Mouse (Mus musculus) neural tube, embryonic 10.5 days (tissue): ENCODE measurements around the gene Psma4.
"Not testable (repeated sequence)": the region's sequence is repeated elsewhere in the genome, so short reads cannot be mapped to it uniquely, and the experiment has no call there.

Experiments used
- DNase-seq: peaks from one replicate; pipeline ENCODE4 v3.0.0-alpha.2; 2017; ENCODE audit warnings: low spot score; ENCODE audit errors: extremely low spot score

Gene Psma4

DNA sequence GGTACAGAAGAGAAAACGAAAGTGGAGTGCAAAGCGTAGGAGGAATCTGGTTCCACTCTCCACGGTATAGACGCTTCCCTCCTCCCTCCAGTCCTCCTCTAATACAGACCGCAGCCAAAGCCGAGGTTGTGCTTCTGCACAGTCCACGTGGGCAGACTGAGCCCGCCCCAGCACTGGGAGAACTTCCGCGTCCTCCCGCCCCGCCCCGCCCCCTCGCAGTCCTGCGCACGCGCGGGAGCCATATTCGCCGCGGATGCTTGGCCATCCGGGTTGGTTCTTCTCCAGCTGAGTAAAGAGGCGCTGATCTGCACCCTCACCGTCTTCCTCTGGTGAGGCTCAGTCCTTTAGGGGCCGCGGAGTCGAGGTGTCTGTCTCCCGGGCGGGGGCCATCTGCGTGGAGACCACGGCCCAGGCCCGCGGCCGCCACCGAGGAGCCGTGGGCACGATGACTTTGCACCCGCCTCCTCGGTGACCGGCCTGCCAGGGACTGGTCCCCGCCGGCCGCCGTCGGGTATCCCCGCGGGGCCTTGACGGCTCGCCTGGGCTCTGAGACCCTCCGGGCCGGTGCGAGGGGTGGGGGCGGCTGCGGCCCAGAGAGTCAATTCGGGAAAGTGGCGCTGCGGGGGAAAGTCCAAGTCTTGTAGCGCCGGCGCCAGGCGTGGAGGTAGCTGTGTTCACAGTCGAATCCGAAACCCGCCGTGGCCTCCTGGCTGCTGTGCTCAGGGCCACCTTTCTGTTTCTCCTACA lies at the start of gene Psma4, which contains the start of gene AY074887:
Gene Psma4, plus strand, starts transcription at position 216 of the 747 bp plus-strand sequence.
Gene AY074887, minus strand, starts transcription at position 424 of the 747 bp plus-strand sequence.
- peak; percentile 98 for DNase-seq

DNA sequence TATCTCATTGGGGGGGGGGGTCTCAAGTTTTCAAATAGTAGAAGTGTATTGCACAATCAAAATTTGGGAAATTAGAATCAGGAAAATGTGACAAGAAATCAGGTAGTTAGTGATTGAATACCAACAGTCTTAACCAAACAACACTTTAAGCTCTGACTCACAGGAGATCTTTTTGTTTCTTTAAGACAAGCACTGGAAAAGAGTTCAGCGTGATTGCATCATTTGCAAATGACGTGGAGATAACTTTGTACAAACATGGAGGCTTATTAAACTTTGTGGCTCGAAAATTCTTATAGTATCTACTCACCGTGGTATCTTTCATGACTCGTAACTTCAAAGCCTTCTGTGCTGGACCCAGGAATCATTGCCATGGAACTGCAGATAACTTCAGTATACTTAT lies 41.1 kb upstream of the Psma4 start:
- DNase-seq, result no peak

DNA sequence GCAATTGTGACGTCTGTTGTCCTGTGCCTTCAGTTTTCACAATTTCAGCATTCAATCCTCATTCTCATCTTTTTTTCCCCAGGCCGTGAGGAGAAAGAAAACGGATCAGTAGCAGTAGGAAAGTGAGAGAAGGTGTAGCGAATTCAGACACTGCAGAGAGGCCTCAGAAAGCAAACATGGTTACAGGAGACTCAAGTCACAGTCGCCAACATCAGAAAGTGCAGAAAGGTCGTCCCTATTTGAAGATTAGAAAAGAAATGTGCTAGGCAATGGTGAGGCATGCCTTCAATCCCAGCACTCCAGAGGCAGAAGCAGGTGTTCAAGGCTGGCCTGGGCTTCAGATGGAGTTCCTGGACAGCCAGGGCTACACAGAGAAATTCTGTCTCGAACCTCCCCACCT lies 35.0 kb upstream of the Psma4 start:
- no peak for DNase-seq

DNA sequence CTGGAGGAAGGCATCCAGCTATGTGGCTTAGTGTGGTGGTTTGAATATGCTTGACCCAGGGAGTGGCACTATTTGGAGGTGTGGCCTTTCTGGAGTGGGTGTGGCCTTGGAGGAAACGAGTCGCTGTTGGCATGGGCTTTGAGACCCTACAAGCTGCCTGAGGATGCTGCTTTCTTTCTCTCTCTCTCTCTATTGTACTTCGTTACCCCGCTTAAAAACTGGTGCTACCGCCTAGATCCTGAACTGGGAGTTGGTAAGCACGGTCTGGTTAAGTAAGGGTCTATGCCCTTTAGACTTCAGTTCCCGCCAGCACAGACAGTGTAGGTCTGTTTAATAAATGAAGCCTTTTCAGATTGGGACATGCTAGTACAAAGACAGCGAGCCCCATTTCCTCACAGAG lies 34.2 kb upstream of the Psma4 start:
- no peak for DNase-seq

DNA sequence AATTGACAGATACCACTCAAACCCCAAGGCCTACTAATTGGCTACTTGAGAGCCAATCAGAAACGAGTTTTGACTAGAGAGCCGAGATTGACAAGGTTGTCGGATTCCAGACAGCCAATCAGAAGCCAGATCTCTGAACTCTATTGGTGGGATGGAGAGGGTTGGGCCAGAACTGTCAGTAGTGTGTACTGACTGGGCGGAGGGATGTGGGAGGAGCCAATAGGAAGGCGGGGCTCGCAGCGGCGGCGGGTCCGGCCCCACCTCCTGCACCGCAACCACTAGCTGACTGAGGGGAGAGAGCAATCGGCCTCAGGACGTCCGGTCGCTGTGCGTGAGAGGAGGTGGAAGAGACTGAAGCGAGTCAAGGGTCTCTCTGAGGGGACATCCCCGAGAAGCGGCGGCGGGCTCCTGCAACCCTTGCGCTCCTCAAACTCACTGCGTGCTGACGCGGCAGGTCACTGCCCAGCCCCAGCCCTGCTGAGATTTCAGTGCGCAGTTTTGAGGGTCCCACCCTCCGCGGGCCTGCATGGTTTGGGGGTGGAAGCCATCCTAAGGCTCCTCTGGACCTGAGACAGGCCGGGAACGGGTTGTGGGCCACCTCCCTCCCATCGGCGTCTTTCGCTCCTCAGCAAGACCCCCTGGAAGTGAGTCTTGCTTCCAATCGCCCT lies 33.4 kb upstream of the Psma4 start, which contains the start of gene Hykk:
Gene Hykk, plus strand, starts transcription at position 274 of the 668 bp plus-strand sequence.
- peak; percentile 82 for DNase-seq

DNA sequence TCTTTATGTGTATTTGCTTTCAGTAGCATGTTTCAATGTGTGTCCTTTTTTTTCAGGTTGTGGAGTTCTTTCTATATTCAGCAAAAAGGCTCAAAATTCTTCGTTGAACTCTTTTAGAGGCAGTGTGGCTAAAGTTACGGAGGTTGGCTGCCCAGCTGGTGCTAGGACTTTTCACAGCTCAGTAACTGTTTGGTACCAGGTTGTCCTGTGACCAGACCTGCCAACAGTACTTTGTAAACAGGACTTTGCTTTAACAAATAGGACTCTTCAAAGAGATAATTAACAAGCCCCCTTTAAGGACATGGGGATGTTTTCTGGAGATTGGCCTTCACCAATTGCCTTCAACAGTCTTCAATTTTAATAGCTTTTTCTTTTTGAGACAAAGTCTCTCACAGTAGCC lies 32.4 kb upstream of the Psma4 start:
- no peak for DNase-seq

DNA sequence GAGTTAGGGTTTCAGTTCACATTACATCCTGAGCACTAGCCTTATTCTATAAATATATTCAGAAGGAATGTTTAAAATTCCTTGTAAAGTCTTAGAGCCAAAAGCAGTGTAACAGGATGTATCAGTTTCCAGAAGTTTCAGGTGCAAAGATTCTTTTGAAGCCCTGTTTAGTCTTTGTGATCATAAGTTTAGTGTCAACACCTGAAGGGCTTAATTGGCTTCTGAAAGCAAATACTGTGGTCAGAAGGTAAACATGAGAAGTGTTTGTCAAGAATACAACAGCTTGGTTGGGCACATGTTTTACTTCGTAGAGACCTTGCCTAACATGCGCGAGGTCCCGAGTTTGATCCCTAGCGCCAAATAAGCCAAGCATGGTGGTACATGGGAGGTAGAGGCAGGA lies 31.8 kb upstream of the Psma4 start:
- DNase-seq, result no peak

DNA sequence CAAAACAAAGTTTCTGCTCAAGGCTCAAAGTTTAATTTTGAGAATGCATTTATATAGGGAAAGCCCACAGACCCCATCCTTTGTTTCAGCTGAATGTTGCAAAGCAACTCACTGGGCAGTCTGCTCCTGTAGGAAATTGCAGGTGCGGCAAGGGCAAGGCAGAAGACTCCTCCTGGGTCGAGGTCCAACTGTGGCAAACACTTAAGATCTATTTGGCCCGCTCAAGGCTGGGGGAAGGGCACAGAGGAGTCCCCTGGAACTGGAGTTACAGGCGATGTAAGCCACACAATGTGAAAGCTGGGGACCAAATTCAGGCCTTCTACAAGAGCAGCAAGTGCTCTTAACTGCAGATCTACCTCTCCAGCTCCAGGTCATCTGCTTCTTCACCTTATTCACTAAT lies 30.6 kb upstream of the Psma4 start:
- DNase-seq, result no peak

DNA sequence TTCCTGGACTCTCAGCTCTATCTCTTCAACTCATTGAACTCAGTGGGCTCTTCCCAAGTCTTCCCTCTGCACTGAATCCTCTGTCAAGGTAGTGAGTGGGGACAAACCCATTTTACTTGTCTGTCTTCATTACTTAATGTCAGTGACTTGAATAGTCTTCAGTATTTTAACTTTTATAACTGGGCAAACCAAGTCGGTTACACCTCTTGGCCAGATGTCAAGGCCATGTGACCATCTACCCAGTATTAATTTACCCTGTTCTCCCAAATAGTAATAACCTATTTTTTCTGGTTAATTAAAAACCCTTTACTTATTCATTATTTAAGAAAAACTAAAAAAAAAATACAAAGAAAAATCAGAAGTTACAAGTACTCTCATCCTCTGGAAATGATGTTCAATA lies 19.8 kb upstream of the Psma4 start:
- no peak for DNase-seq

DNA sequence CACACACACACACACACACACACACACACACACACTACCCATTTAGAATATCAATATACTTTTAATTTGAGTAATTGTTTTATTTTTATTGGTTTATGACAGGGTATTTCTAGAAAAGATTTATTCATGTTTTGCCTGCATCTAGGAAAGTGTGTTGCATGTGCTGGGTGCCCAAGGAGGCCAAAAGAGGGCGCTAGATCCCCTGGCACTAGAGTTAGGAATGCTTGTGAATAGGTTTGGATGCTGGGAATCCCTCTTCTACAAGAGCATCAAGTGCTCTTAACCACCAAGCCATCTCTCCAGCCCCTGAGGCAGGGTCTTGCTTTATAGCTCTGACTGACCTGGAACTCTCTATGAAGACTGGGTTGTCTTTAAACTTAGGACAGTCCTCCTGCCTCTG lies 18.8 kb upstream of the Psma4 start:
- no peak for DNase-seq

DNA sequence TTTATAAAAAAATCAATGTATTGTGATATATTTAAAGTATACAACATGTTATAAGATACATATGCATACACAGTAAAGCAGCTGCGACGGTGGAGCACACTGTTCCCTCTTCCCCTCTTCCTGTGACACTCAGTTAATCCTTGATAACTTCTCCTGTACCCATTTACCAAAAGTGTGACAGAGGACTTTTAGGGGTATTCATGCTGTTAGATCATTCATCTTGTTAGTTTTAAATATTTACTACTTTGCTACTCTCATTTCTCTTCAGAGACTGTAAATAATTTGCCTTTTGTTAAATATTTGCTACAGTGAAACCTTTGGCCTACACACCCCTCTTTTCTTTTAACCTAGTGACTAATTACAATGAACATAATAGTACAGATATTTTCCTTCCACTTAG lies 18.2 kb upstream of the Psma4 start:
- DNase-seq, result no peak

DNA sequence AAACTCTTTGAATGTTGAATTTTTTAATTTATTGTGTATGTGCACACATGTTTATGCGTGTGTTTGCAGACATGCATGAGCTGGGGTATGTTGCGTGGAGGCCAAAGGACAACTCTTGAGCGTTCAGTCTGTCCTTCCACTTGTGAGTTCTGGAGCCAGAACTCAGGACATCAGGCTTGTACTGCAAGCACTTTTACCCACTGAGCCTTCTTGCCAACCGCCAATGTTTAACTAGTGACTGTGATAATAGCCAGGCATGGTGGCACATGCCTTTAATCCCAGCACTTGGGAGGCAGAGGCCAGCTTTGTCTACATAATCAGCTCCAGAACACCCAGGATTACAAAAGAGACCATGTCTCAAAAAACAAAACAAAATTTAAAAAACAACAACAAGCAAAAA lies 8.5 kb upstream of the Psma4 start:
- no peak for DNase-seq

DNA sequence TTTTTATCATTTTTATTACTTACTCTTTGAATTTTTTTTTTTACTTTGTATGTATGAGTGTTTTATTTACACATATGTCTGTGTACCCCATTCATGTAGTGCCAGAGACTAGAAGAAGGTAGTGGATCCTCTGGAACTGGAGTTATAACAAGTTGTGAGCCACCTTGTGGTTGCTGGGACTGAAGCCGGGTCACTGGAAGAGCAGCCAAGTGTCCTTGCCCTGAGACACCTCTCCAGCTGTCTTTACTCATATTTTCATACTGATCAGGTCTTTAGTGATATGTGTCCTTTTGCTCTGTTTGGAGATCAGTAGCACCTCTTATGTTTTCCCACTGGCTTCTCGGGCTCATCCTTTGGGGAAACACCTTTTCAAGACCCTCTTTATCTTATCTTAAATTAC lies 6.1 kb upstream of the Psma4 start:
- DNase-seq, result no peak

DNA sequence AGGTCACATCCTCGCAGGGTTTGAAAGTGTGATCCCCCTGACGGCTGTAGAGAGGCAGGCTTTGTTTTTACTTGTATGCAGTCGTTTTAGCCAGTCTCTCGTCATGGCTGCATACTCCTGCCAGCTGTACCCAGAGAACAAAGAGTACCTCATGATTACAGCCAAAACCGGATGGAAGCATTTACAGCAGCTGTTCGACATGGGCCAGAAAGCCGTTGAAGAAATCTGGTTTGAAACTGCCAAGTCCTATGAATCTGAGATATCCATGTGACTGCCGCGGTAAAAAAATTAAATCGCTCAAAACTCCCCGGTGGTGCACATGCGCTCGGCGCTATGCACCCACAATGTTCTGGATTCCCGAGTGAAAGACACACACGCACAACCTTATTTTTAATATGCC lies 4.3 kb upstream of the Psma4 start:
- DNase-seq, result no peak

DNA sequence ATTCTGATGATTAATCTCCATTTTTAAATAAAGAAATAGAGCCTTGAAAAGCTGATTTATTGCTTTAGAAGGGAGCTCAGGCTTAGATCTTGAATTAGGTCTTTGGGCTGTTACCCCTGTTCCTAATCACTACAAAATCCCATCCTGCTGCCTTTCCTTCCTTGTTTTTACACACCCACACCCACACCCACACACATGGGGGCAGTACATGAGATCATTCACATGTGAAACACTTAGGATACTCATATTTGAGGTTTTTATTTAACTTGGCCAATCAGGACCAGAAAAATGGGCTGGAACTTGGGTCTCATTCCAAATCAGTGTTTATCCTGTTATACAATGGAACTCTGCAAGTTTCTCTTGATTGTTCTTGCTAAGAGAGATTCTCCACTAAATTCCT lies 1.1 kb upstream of the Psma4 start:
- DNase-seq, result no peak

DNA sequence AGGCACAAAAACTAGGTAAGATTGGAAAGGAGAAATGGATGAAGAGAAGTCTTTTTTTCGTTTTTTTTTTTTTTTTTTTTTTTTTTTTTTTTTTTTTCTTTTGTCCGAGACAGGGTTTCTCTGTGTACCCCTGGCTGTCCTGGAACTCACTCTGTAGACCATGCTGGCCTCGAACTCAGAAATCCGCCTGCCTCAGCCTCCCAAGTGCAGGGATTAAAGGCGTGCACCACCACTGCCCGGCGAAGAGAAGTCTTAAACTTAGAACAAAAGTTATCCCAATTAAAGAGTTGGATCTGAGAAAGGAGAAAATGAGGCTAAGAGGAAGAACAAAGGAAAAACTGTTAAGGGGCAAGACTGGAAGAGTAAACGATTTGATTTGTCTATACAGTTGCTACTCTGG lies 428 bp upstream of the Psma4 start:
- not testable (repeated sequence) for DNase-seq

DNA sequence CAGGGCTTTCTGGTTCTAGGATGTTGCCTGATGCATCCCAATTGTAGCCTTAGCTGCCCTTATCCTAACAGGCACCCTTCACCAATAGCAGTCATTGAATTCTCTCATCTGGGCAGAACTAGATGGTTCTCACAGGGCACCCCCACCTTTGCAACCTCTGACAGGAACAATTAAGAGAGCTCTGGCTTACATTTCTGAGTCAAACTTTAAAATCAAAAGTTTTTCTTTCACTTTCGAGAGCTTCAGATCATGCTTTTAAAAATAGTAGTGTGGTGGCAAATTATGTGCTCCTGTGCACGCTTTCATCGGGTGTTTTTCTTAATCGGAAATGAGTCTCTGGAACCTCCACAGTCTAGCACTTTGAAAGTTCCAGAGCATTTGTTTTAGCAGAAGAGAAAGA lies 10.5 kb downstream of the Psma4 start:
- no peak for DNase-seq

DNA sequence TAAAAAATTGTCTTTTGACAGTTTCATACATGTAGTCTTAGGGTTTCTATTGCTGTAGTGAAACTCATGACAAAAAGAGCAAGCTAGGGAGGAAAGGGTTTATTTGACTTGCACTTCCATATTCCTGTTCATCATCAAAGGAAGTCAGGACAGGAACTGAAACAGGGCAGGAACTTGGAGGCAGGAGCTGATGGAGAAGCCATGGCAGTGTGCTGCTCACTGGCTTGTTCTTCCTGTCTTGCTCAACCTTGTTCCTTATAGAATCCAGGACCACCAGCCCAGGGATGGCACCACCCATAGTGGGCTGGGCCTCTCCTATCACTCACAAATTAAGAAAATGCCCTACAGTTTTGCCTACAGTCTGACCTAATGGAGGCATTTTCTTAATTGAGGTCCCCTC lies 13.1 kb downstream of the Psma4 start:
- DNase-seq, result no peak

DNA sequence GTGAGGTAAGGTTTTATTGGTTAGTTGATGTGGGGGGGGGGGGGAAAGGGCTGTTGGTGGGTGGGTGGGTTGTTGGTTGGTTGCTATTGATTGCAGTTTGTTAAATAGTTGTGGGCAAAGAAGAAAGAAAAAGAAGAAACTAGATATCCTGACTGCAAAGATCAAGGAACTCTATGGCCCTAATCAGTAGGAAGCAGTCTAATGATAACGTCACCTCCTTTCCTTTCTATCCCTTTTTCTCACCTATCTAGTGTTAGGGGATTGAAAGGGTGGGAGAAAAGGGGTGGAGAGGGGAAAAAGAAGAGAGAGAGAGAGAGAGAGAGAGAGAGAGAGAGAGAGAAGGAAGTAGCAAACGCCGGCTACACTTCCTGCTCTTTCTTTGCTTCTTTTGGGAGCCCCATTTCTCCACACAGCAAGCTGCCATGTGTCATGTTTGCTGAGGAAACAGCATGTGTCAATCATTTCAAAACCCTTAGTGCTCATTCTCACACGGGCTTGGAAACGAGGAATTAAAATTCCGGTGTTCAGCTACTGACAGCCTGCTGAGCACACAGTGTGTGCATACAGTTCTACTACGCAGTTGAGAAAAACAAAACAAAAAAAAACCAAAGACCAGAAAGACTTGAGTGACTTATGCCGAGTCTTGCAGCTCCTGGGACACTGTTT lies 19.5 kb downstream of the Psma4 start:
- no peak for DNase-seq

DNA sequence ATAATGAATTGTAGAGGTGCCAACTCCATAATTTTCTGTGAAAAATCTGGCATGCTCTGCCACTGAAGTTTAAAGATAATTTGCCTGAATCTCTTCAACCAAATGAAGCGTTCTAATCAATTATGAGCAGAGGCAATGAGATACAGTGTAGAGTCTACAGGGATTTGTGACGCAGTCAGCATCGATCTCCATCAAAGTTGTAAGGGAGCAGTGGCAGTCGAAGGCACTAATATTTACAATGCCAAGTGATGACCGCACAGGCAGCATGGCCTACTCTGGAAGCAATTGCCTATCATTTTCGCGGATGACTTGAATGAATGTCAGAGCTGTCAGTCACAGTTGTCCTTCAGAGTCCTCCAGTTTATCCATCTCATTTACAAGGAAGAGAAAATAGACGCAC lies 30.1 kb downstream of the Psma4 start, which contains the start of gene Chrna5:
Gene Chrna5, plus strand, starts transcription at position 207 of the 400 bp plus-strand sequence.
- DNase-seq, result no peak

DNA sequence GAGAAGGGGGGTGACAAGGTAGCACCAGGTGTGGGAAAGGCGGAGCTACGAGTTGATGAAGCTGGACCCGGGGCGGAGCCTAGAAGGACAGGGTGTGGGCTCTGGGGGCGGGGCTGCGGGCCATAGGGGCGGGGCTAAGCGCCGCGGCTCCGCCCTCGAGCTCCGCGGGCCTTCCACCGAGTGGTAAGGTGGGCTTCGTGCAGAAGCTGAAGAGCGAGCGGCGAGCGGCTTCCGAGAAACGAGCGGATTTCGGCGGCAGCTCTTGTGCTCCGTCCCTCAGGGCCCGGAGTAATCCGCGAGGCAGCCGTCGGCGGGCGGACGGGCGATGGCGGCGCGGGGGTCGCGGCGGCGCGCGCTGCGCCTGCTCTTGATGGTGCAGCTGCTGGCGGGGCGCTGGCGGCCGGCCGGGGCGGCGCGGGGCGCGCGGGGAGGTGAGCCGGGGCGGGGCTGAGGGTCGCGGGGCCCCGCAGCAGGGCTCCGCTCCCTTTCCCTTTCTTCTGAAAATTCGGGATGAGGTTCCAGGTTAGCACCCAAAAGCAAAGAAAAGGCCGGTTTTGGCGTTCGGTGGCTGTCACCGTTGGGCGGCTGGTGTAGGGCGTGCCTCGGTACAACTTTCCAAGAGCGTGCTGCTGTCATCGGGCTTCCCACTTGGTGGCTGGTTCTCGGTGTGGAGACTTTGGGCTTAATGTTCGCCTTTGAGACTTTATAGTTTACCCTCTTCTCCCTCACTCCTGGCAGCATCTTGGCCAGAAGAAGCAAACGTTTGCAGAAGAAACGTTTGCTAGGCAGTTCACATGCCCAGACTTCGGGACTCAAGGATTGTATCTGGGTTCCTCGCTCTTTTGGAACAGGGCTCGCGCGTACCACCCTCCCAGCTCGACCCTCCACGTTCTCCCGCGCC lies 31.0 kb downstream of the Psma4 start:
- DNase-seq, result peak; percentile 68
